Mouse (Mus musculus) kidney, adult 2 months (tissue): ENCODE data around the gene Rpusd2.

ENCODE experiments used
- CTCF ChIP-seq: fragments of 200-500 bp; conservative IDR thresholded peaks from 2 replicates; pipeline ENCODE4 v1.5.1; 2011; ENCODE audit warnings: low read depth, mild to moderate bottlenecking, control low read depth, low read length, moderate library complexity, mixed read lengths; ENCODE audit not compliant: insufficient read depth, insufficient read length
- POLR2A ChIP-seq: fragments of 200-500 bp; IDR thresholded peaks from one replicate; pipeline ENCODE4 v1.6.1; 2011; ENCODE audit warnings: low read depth, low read length, control low read depth

GRCm38 (mm10) chr2:118999025-118999639 lies 35.5 kb upstream of the Rpusd2 start:
- TF ChIP-seq CTCF (no peak), POLR2A (no peak)
